Mouse (Mus musculus) bone marrow, adult 2 months (tissue): ENCODE measurements around the gene Mms19.

ENCODE experiments used
- CTCF ChIP-seq: fragments of 200-500 bp; IDR thresholded peaks from 2 replicates; pipeline ENCODE4 v1.5.1; 2011; ENCODE audit warnings: low read length, control low read depth; ENCODE audit not compliant: control insufficient read depth, insufficient read depth
- POLR2A ChIP-seq: fragments of 200-500 bp; IDR thresholded peaks from 2 replicates; pipeline ENCODE4 v1.6.1; 2011; ENCODE audit warnings: low read depth, mild to moderate bottlenecking, control low read depth, low read length, borderline replicate concordance; ENCODE audit not compliant: control insufficient read depth

- no peak for TF ChIP-seq POLR2A
- TF ChIP-seq CTCF = no peak
These were observed 25.6 kb upstream of the Mms19 start for GRCm38 (mm10) chr19:42006568-42006967.
